Mouse (Mus musculus) olfactory bulb, adult 2 months (tissue): Measurements from ENCODE around the gene Nrg3.

Experiments used
- CTCF ChIP-seq: fragments of 200-500 bp; IDR thresholded peaks from 2 replicates; pipeline ENCODE4 v1.5.1; 2012; ENCODE audit warnings: low read depth, mild to moderate bottlenecking, low read length, moderate library complexity; ENCODE audit not compliant: insufficient read depth
- POLR2A ChIP-seq: fragments of 200-500 bp; IDR thresholded peaks from 2 replicates; pipeline ENCODE4 v1.6.1; 2012; ENCODE audit warnings: mild to moderate bottlenecking, low read depth, low read length, moderate library complexity; ENCODE audit not compliant: insufficient read depth

GRCm38 (mm10) chr14:39023065-39023464 lies 449.8 kb downstream of the Nrg3 start:
- no peak for TF ChIP-seq CTCF
- TF ChIP-seq POLR2A: no peak
